Mouse (Mus musculus) CD4-positive naive resting alpha-beta T cell, adult 76 days (primary cell): Measurements from ENCODE around the gene Krtap27-1. TPM values are rescaled to one million over a fixed set of nuclear protein-coding genes. Genes with fewer than 3 reads are reported as not detected.

Experiments
- total RNA-seq: library from RNA; stranded (reverse); gene quantifications from one replicate; pipeline ENCODE4 v1.2.4, GENCODE M21; 2023

Gene Krtap27-1
- not detected for total RNA-seq

GRCm38 (mm10) chr16:88671571-88671970 is at the start of gene Krtap27-1:
Gene Krtap27-1 (minus strand): TSS chr16:88671671.

DNA sequence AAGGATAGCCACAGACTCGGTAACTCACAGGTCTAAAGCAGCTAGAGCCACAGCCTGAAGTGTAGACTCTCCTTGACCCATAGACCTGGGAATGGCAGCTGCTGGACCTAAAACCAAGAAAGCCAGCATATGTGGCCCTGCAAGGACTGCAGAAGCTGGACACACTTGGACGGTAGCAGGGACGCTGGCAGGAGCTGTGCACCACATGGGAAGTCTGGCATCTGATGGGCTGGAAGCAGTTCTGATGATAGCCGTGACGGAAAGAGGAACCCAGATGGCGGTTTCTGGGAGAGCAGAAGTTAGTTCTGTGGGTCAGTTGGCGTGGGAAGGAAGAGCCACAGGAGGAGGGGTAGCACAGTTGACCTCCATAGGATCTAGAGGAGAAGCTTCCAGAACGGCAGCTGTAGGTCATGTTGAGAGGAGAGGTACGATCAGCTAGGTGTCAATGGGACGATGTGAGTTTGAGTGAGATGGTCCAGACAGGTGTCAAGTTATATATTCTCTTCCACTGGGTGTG is 36.1 kb upstream of the Krtap27-1 start, which contains the start of gene 2310061N02Rik:
Gene 2310061N02Rik (minus strand): TSS at position 467 of the 517 bp plus-strand sequence.

DNA sequence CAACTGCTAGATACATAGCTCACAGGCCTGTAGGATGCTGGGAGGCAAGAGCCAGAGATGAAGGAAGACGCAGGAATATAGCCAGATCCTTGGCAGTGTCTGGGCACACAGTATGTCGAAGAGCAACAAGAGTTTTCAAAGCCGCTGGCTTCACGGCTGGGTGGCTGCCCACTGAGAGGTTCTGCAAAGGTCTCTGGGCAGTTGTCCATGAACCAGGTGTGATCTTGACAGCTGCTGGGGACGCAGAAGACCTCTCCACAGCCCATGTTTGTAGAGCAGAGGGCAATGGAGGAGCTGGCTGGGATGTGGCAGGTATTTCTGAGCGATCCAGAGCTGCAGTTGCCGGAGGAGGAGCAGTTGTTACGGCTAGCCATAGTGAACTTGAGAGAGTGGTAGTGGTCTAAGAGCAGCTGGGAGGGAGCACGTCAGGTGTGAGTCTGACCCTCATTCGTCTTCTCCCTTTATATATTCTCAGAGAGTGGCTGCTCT is 24.1 kb downstream of the Krtap27-1 start, which contains the start of gene Krtap26-1:
Gene Krtap26-1 (minus strand): TSS at position 439 of the 489 bp plus-strand sequence.

GRCm38 (mm10) chr16:88627566-88627965 is 43.9 kb downstream of the Krtap27-1 start, which contains the start of gene 2310079G19Rik:
Gene 2310079G19Rik (minus strand): TSS chr16:88627666.

Other genes with a start within 250 kb of the Krtap27-1 start
- gene Cldn17, start 164.7 kb downstream of the Krtap27-1 start, total RNA-seq = not detected
- not detected for gene Cldn8, start 108.5 kb downstream of the Krtap27-1 start, total RNA-seq
- gene Krtap24-1, start 59.4 kb downstream of the Krtap27-1 start, total RNA-seq = not detected
- gene 2310079G19Rik, start 44.0 kb downstream of the Krtap27-1 start, total RNA-seq = not detected
- gene Krtap26-1, start 23.9 kb downstream of the Krtap27-1 start, total RNA-seq = not detected
- gene 2310061N02Rik, start 36.3 kb upstream of the Krtap27-1 start, total RNA-seq = not detected
- not detected for gene Krtap13-1, start 57.2 kb upstream of the Krtap27-1 start, total RNA-seq
- not detected for gene Krtap13, start 80.0 kb upstream of the Krtap27-1 start, total RNA-seq
- not detected for gene 2310034C09Rik, start 87.2 kb upstream of the Krtap27-1 start, total RNA-seq
- not detected for gene 2310057N15Rik, start 102.5 kb upstream of the Krtap27-1 start, total RNA-seq
- gene Gm5965, start 106.2 kb upstream of the Krtap27-1 start, total RNA-seq = not detected
- not detected for gene Gm20741, start 140.5 kb upstream of the Krtap27-1 start, total RNA-seq
- not detected for gene Krtap15, start 148.5 kb upstream of the Krtap27-1 start, total RNA-seq
- not detected for gene Krtap14, start 154.5 kb upstream of the Krtap27-1 start, total RNA-seq
- gene Krtap19-1, start 197.7 kb upstream of the Krtap27-1 start, total RNA-seq = not detected
- gene Krtap19-2, start 202.6 kb upstream of the Krtap27-1 start, total RNA-seq = not detected
- not detected for gene Krtap19-3, start 206.4 kb upstream of the Krtap27-1 start, total RNA-seq
- not detected for gene Krtap19-4, start 213.4 kb upstream of the Krtap27-1 start, total RNA-seq
- gene Krtap19-5, start 224.8 kb upstream of the Krtap27-1 start, total RNA-seq = not detected